Mouse (Mus musculus) left cerebral cortex, postnatal 14 days (tissue): ENCODE data around the gene Ranbp3. TPM values are rescaled to one million over a fixed set of nuclear protein-coding genes. Genes with fewer than 3 reads are reported as not detected.

ENCODE experiments used
- DNase-seq, 2 experiments: peaks; one replicate each; pipeline ENCODE4 v3.0.0; 2021 to 2022; ENCODE audit warnings: low spot score in 2 of 2, mixed read lengths in 1 of 2
- intact Hi-C: fragments of 180-260 bp; cut with DNase I; formaldehyde crosslinking; loops from one replicate; pipeline ENCODE4 v1.15.1; 2025
- total RNA-seq, 2 experiments: library from RNA; stranded (reverse); gene quantifications; 2 replicates each; pipeline ENCODE4 v1.2.3; 2021

The Ranbp3 gene
- total RNA-seq, 2 experiments from 2014 or later = 87.2 to 92.9 TPM

- intact Hi-C loops = loop anchor here (2.0 kb wide), 1 partner anchor 42 kb away; the partner anchor contains the start of gene Lonp1
- DNase-seq = peak; percentile 70 to 85
Measured at GRCm38 (mm10) chr17:56668384-56669144, 4.5 kb upstream of the Ranbp3 start.

GRCm38 (mm10) chr17:56669766-56670165 is 3.3 kb upstream of the Ranbp3 start:
- DNase-seq = no peak
- intact Hi-C loops = loop anchor here (2.0 kb wide), 1 partner anchor 43 kb away; the partner anchor contains the start of gene Lonp1

DNA sequence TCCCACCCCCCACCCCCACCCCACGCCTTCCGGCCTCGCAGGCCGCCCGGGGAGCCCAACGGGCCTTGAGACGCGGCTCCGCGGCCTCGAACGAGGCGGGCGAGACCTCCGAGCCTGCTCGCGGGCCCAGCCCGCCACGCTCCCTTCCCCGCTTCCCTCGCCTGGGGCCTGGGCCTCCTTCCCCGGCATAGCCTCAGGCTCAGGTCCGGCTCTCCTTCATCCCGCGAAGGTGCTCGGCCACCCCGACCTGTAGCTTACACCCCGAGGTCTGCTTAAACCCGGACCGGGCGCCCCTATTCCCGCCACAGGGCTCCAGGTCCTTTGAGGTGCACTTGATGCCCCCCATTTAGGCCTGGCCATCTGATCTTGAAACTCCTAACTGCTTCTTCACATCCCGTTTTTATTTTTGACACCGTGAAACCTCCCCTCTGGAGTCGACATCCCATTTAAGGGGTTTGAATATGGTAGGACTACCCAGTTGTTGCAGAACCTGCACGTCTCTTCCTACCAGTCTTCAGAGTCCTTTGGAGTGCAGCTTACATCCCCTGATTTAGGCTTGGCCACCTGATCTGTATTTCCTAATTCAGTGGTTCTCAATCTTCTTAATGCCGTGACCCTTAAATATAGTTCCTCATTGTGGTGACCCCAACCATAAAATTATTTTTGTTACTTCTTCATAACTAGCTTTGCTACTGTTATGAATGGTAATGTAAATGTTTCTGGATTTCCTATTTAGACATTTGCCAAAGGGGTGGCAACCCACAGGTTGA is 738 bp downstream of the Ranbp3 start:
- intact Hi-C loops = no loop called here

GRCm38 (mm10) chr17:56681791-56682190 is 8.7 kb downstream of the Ranbp3 start:
- no peak for DNase-seq
- intact Hi-C loops = no loop called here

More for the DNA sequence above, 738 bp downstream of the Ranbp3 start:
- no peak for DNase-seq

DNA sequence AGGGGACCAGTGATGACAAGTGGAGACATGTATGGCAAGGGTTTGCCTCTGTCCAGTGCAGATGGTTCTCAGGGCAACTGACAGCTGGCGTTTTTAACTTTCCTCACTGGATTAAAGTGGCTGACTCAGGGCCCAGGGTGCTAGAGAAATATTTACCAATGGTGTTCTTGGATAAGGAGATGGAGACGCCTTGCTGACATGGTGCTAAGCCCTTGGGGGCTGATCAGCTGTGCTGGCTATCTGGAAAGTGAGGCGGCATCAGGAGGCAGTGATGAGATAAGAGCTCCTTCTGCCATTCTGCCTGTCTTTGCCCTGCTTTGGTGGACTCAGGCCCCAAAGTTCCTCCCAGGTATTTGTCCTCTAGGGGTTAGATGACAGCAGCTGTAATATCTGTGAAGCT is 9.8 kb downstream of the Ranbp3 start:
- DNase-seq = no peak
- intact Hi-C loops = no loop called here

GRCm38 (mm10) chr17:56683546-56684140 is 10.5 kb downstream of the Ranbp3 start:
- intact Hi-C loops = no loop called here
- DNase-seq = no peak

GRCm38 (mm10) chr17:56684649-56685048 is 11.6 kb downstream of the Ranbp3 start:
- intact Hi-C loops = no loop called here
- DNase-seq = no peak

DNA sequence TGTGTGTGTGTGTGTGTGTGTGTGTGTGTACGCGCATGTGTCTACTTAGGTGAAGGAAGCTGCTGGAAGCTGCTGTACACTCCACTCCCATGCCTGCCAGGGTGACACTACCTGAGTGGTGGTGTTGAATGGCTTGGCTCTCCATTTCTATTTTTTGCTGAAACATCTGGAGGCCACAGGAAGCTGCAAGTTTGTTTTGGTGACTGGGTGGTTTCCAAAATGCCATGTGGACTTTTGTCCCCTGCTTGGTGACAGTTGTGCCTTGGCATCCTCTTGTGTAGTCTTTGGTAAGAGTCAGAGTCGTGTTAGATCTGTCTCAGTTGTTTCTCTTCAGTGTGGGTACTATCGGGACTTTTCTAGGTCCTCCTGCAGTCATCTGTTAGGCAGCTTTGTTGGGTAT is 13.7 kb downstream of the Ranbp3 start:
- no peak for DNase-seq

GRCm38 (mm10) chr17:56688045-56688444 is 15.0 kb downstream of the Ranbp3 start:
- intact Hi-C loops = no loop called here
- no peak for DNase-seq

More for the DNA sequence above, 13.7 kb downstream of the Ranbp3 start:
- intact Hi-C loops = no loop called here

- intact Hi-C loops = no loop called here
Measured at GRCm38 (mm10) chr17:56688689-56689088, 15.6 kb downstream of the Ranbp3 start.

GRCm38 (mm10) chr17:56693395-56693794 is 20.3 kb downstream of the Ranbp3 start:
- intact Hi-C loops = no loop called here
- peak in 1 of 2 experiments; percentile 41 for DNase-seq

More at GRCm38 (mm10) chr17:56688689-56689088, 15.6 kb downstream of the Ranbp3 start:
- no peak for DNase-seq

DNA sequence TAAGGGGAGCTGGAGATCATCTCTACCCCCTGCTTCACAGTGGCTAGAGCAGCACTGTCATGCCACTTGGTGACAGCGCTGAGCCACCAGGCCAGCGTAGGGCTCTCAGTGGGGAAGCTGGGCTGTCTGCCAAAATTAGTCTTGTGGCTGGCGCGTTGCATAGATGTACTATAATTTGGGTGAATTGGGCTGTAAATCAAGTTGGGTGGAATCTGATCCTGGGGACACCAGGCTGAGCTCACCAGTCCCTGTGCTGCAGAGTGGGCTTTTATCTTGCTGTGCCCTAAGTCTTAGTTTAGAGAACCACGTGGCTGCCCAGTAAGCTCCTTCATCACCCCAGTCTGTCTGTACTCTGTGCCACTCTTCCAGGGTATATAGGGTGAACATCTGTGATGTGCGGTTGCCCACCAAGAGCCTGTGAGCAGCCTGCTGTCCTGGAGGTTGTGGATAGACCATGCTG is 20.8 kb downstream of the Ranbp3 start:
- peak; percentile 63 to 70 for DNase-seq
- intact Hi-C loops = no loop called here

GRCm38 (mm10) chr17:56700451-56700850 is 27.4 kb downstream of the Ranbp3 start:
- intact Hi-C loops = no loop called here

GRCm38 (mm10) chr17:56703038-56703437 is 29.9 kb downstream of the Ranbp3 start:
- intact Hi-C loops = no loop called here
- no peak for DNase-seq

More at GRCm38 (mm10) chr17:56700451-56700850, 27.4 kb downstream of the Ranbp3 start:
- no peak for DNase-seq

DNA sequence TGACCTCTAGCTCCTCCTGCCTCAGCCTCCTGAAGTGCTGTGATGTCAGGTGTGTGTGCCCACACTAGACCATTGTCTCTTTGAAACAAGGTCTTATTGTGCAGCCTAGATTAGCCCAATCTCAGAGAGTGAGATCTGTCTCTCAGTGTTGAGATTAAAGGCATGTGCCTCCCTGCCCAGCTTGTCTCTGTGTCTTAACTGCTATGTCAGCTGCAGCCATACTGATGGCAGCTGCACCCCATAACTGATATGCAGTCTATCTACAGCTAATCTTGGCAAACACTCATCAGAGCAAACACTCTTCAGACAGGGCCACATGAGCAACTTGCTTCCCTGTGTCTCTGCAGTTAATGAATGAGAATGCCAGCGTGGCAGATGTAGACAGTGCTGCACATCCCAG is 33.4 kb downstream of the Ranbp3 start:
- intact Hi-C loops = no loop called here
- DNase-seq = no peak

DNA sequence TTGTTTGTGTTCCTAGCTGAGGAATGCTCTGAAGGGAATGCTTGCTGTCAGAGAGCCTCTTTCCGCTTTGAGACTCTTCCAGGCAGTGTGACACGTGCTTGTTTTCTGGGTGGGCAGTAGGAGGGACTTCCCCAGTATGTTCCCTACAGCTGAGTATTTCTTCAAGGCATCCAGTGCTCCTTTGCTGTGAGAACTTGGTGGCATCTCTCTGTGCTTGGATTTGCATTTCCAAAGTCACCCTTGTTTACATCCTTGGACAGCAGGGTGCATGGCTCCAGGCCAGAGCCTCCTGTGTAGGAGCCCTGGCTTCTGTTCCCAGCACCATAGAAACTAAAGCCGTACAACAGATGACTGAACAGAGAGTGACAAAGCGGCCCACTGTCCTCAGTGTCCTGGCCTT is 35.6 kb downstream of the Ranbp3 start:
- intact Hi-C loops = no loop called here
- no peak for DNase-seq

DNA sequence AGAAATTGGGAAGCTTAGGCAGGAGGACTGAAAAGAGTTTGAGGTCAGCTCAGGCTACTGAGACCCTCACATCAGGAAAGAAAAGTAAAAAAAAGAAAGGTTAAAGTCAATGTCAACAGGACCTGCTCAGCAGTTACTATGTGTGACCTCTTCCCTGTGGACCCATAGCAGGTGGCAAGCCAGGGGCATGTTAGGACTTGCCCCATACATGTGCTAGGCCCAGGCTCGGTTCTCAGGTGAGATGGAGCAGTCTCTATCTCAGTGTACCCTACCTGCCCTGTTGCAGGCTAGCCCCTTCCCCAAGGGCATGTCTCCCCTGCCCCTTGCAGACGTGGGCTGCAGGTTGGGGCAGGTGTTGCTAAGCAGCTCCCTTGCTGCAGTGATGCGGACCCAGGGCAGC is 36.6 kb downstream of the Ranbp3 start:
- no peak for DNase-seq
- intact Hi-C loops = no loop called here

DNA sequence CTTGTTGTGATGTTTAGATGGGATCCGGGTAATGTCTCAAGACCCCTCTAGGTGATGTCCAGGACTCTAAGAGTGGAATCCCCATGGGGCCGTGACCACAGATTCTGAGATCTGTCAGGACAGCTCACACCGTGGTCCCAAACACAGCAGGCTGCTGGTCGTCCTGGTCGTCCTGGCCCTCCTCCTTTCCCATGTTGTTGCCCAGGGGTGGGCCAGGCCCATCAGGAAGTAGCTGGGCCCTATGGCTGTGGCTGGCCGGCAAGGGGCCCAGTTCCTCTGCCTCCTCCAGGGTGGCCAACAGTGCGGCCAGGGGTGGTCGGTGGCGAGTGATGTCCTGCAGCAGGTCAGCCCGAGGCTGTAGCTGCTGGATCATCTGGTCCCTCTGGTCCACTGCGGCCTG is 42.3 kb downstream of the Ranbp3 start:
- no peak for DNase-seq
- intact Hi-C loops = no loop called here

- DNase-seq = no peak
- intact Hi-C loops = no loop called here
Measured at GRCm38 (mm10) chr17:56715914-56716654, 43.0 kb downstream of the Ranbp3 start.
